ENCODE assay signal across 12 mouse cellular contexts in genomic region chr10:81492606-81493240, GRCm38 (mm10). TPM values are rescaled to one million over a fixed set of nuclear protein-coding genes. Genes with fewer than 3 reads are reported as not detected.
"Had no signal": no experiment of that assay in that cellular context is flagged by ENCODE, and none has a peak within 500 bp of the region (broad histone marks: within the 10 kb centered on the region; RNA-seq: fewer than 3 reads in every experiment).

No protein-coding gene starts in this region.

- H3K4me2 ChIP-seq: midbrain, embryonic 13.5 days; neural tube, embryonic 12.5 days; stomach, embryonic 15.5 days had no signal

- H3K9ac ChIP-seq: liver, embryonic 14.5 days; midbrain, embryonic 13.5 days; neural tube, embryonic 12.5 days; stomach, embryonic 15.5 days had no signal

- H3K27ac ChIP-seq: left cerebral cortex, adult 2 months; liver, embryonic 14.5 days; midbrain, embryonic 13.5 days; neural tube, embryonic 12.5 days; stomach, embryonic 15.5 days had no signal

- DNase-seq: kidney, postnatal 10 days; kidney, postnatal 4 days; lung, adult 18-20 months; thymus, adult 2 months; thymus, postnatal 25 days had no signal

- ATAC-seq: midbrain, embryonic 13.5 days had no signal

- H3K9me3 ChIP-seq: midbrain, embryonic 13.5 days; neural tube, embryonic 12.5 days; stomach, embryonic 15.5 days had no signal

- H3K27me3 ChIP-seq: midbrain, embryonic 13.5 days; neural tube, embryonic 12.5 days; stomach, embryonic 15.5 days had no signal

- H3K4me3 ChIP-seq: left cerebral cortex, adult 2 months; midbrain, embryonic 13.5 days; neural tube, embryonic 12.5 days; stomach, embryonic 15.5 days had no signal

RNA-seq across cellular contexts. Expression of gene Celf5, which starts 10.2 kb away (rescaled TPM):
- total RNA-seq: liver, adult 2 months; neutrophil, adult 5-6 weeks had no signal
- polyA plus RNA-seq: liver, adult 2 months had no signal
